Comparison of ENCODE assay signal across 16 mouse cellular contexts in genomic region chr19:7581042-7581441, GRCm38 (mm10). TPM values are rescaled to one million over a fixed set of nuclear protein-coding genes. Genes with fewer than 3 reads are reported as not detected.
A peak's percentile ranks its signal among the peaks of the same experiment; 100 is the strongest.
DNase-seq lines count a peak whose midpoint lies in the region; ATAC-seq and TF ChIP-seq lines count a peak whose summit lies in the region.
"Had no signal": no experiment of that assay in that cellular context is flagged by ENCODE, and none has a peak within 500 bp of the region (broad histone marks: within the 10 kb centered on the region; RNA-seq: fewer than 3 reads in every experiment).

No protein-coding gene starts in this region.

- peaks cover 11% of the 10 kb centered on the region; the same call in 1 of the 2 replicates for H3K36me3 ChIP-seq in heart, embryonic 11.5 days (ENCODE audit: control insufficient read depth, insufficient read depth, low read length)
- no peaks in the 10 kb centered on the region for H3K36me3 ChIP-seq in ES-E14 (ENCODE audit: control insufficient read depth, insufficient read depth, low read length, poor library complexity, severe bottlenecking)
- peaks cover 28% of the 10 kb centered on the region for H3K36me3 ChIP-seq in liver, embryonic 15.5 days (replicated peaks)
- H3K36me3 ChIP-seq: neural tube, embryonic 13.5 days had no signal

- H3K4me3 ChIP-seq in heart, embryonic 11.5 days (ENCODE audit: low read depth, low read length) = no peak overlapping the region
- H3K4me3 ChIP-seq in ES-E14 (ENCODE audit: insufficient read depth in 1 of 2, low read depth in 1 of 2, low read length in 2 of 2, poor library complexity in 1 of 2, severe bottlenecking in 1 of 2) = no peak overlapping the region
- H3K4me3 ChIP-seq in liver, embryonic 15.5 days (replicated peaks) = no peak overlapping the region
- H3K4me3 ChIP-seq: neural tube, embryonic 13.5 days had no signal

- DNase-seq in heart, adult 9 months (ENCODE audit: low spot score in 2 of 2) = no peak
- DNase-seq in ES-E14 (ENCODE audit: low read depth, low spot score) = peak; percentile 28
- no peak for DNase-seq in thymus, adult 18-20 months
- no peak for DNase-seq in retina, postnatal 1 day
- DNase-seq in testis, postnatal 10 days (ENCODE audit: low spot score) = no peak
- DNase-seq: cerebellum, postnatal 10 days; forebrain, postnatal 0 days; kidney, postnatal 10 days; right cerebral cortex, postnatal 14 days had no signal

- H3K4me2 ChIP-seq in heart, embryonic 11.5 days = no peak overlapping the region
- H3K4me2 ChIP-seq in liver, embryonic 15.5 days = no peak overlapping the region; the same call in 1 of the 2 replicates
- H3K4me2 ChIP-seq: neural tube, embryonic 13.5 days had no signal

- H3K9me3 ChIP-seq in heart, embryonic 11.5 days (replicated peaks; ENCODE audit: control insufficient read depth, low read length) = no peaks in the 10 kb centered on the region
- H3K9me3 ChIP-seq in ES-E14 (ENCODE audit: control insufficient read depth, insufficient read depth, low read depth, low read length) = no peaks in the 10 kb centered on the region
- H3K9me3 ChIP-seq in liver, embryonic 15.5 days (replicated peaks) = no peaks in the 10 kb centered on the region
- H3K9me3 ChIP-seq: neural tube, embryonic 13.5 days had no signal

- 44% methylated on average over 5 of the region's 5 CpGs for WGBS in heart, embryonic 11.5 days (ENCODE audit: insufficient replicate concordance)
- 18% methylated on average over 5 of the region's 5 CpGs for WGBS in liver, embryonic 15.5 days (ENCODE audit: insufficient replicate concordance)

- H3K27me3 ChIP-seq in heart, embryonic 11.5 days (ENCODE audit: control insufficient read depth, insufficient read depth, low read length) = no peaks in the 10 kb centered on the region
- no peaks in the 10 kb centered on the region for H3K27me3 ChIP-seq in liver, embryonic 15.5 days
- H3K27me3 ChIP-seq: neural tube, embryonic 13.5 days had no signal

- no peak for ATAC-seq in heart, embryonic 11.5 days (replicated peaks; ENCODE audit: insufficient number of reproducible peaks, low FRiP score, low TSS enrichment)
- peak; percentile 43 for ATAC-seq in liver, embryonic 15.5 days (ENCODE audit: insufficient read depth)
- ATAC-seq in megakaryocyte progenitor cell, adult 5-6 weeks (replicated peaks; ENCODE audit: poor library complexity) = peak; percentile 85
- ATAC-seq: forebrain, postnatal 0 days had no signal

- H3K27ac ChIP-seq in heart, embryonic 11.5 days (ENCODE audit: low read depth, low read length) = 0 out of 2 replicates have a peak overlapping the region, but pooled peaks have one; percentile 5
- H3K27ac ChIP-seq in ES-E14 (ENCODE audit: insufficient read depth, low read depth, low read length, poor library complexity, severe bottlenecking) = no peak overlapping the region
- no peak overlapping the region; the same call in 1 of the 2 replicates for H3K27ac ChIP-seq in liver, embryonic 15.5 days (replicated peaks)
- H3K27ac ChIP-seq: neural tube, embryonic 13.5 days had no signal

- peaks cover 10% of the 10 kb centered on the region for H3K4me1 ChIP-seq in heart, embryonic 11.5 days (ENCODE audit: control insufficient read depth, insufficient read depth, low read length)
- peaks cover 21 to 24% of the 10 kb centered on the region in 2 experiments for H3K4me1 ChIP-seq in ES-E14 (ENCODE audit: control insufficient read depth in 2 of 2, insufficient read depth in 2 of 2, low read length in 2 of 2, poor library complexity in 1 of 2)
- peaks cover 8% of the 10 kb centered on the region; the same call in 1 of the 2 replicates for H3K4me1 ChIP-seq in liver, embryonic 15.5 days (replicated peaks)
- H3K4me1 ChIP-seq: neural tube, embryonic 13.5 days had no signal

- no peak overlapping the region for H3K9ac ChIP-seq in heart, embryonic 11.5 days (ENCODE audit: low read depth, low read length)
- no peak overlapping the region; the same call in 1 of the 2 replicates for H3K9ac ChIP-seq in ES-E14 (ENCODE audit: insufficient read depth, low read depth, low read length, poor library complexity, severe bottlenecking)
- H3K9ac ChIP-seq in liver, embryonic 15.5 days = no peak overlapping the region
- H3K9ac ChIP-seq: forebrain, postnatal 0 days; neural tube, embryonic 13.5 days had no signal

- in situ Hi-C loops in ES-E14 (cut with MboI; ENCODE audit: low sequenced_read_pairs in 2 of 2, unreplicated experiment in 2 of 2) = no loop called here

TF ChIP-seq in ES-E14, 5 proteins besides CTCF, POLR2A, EP300 and RAD21:
- no peak for TF ChIP-seq ZNF384 (IDR thresholded peaks at IDR 0.05; ENCODE audit: low read depth, low read length)
- 0 out of 2 replicates have a peak, but pooled peaks have one; percentile 42 for TF ChIP-seq HCFC1 (IDR thresholded peaks at IDR 0.05; ENCODE audit: borderline replicate concordance, insufficient read depth, low read length)

RNA-seq across cellular contexts. Expression of gene Pla2g16, which starts 23.8 kb away (rescaled TPM):
- 42.5 and 46.7 TPM in 2 replicates for polyA plus RNA-seq in heart, embryonic 11.5 days (2014; fragmentation: Nextera tagmentation; extraction: Ambion mirVana)
- total RNA-seq in ES-E14 (2012; rRNA removed) = 8.3 and 10.3 TPM in 2 replicates
- polyA plus RNA-seq in liver, embryonic 15.5 days (2015; fragmentation: Nextera tagmentation; extraction: Ambion mirVana) = 22.6 and 26.4 TPM in 2 replicates
- 6.8 and 11.1 TPM in 2 replicates for total RNA-seq in megakaryocyte progenitor cell, adult 5-6 weeks (2015)
- total RNA-seq in megakaryocyte progenitor cell, adult 5-6 weeks (2017) = 8.1 and 12.6 TPM in 2 replicates

RNA-seq across cellular contexts. Expression of gene Lgals12, which starts 26.0 kb away (rescaled TPM):
- not detected in 2 replicates for polyA plus RNA-seq in heart, embryonic 11.5 days (2014; fragmentation: Nextera tagmentation; extraction: Ambion mirVana)
- total RNA-seq in ES-E14 (2012; rRNA removed) = 0.45 and 0.53 TPM in 2 replicates
- polyA plus RNA-seq in liver, embryonic 15.5 days (2015; fragmentation: Nextera tagmentation; extraction: Ambion mirVana) = not detected in 2 replicates
- total RNA-seq in megakaryocyte progenitor cell, adult 5-6 weeks (2015) = not detected in 2 replicates
- total RNA-seq in megakaryocyte progenitor cell, adult 5-6 weeks (2017) = not detected in 2 replicates
- polyA plus RNA-seq: C2C12 had no signal

RNA-seq across cellular contexts. Expression of gene Hrasls5, which starts 31.3 kb away (rescaled TPM):
- not detected in 2 replicates for polyA plus RNA-seq in heart, embryonic 11.5 days (2014; fragmentation: Nextera tagmentation; extraction: Ambion mirVana)
- not detected in 2 replicates for total RNA-seq in ES-E14 (2012; rRNA removed)
- polyA plus RNA-seq in liver, embryonic 15.5 days (2015; fragmentation: Nextera tagmentation; extraction: Ambion mirVana) = not detected in 2 replicates
- not detected in 2 replicates for total RNA-seq in megakaryocyte progenitor cell, adult 5-6 weeks (2015)
- not detected in 2 replicates for total RNA-seq in megakaryocyte progenitor cell, adult 5-6 weeks (2017)
- total RNA-seq: forebrain, postnatal 0 days; left cerebral cortex, postnatal 25 days had no signal
- polyA plus RNA-seq: C2C12; hindbrain, embryonic 11.5 days; neural tube, embryonic 13.5 days had no signal
